Mouse (Mus musculus) brain, embryonic 14.5 days (tissue): ENCODE measurements at regions not wholly inside any gene's neighbourhood (a gene's known extent, or its start where the extent isn't known, plus 50 kb on each side); places are given as distances from the start of the nearest gene placed in this dataset.

ENCODE experiments used
- CTCF ChIP-seq: fragments of 200-500 bp; IDR thresholded peaks from 2 replicates; pipeline ENCODE4 v1.5.1; 2012; ENCODE audit warnings: inconsistent platforms, mild to moderate bottlenecking, moderate library complexity, borderline replicate concordance; ENCODE audit not compliant: insufficient read depth, insufficient read length; ENCODE audit errors: extremely low read depth
- POLR2A ChIP-seq: fragments of 200-500 bp; IDR thresholded peaks from 2 replicates; pipeline ENCODE4 v1.6.1; 2012; ENCODE audit warnings: mild to moderate bottlenecking, inconsistent platforms, borderline replicate concordance; ENCODE audit not compliant: poor library complexity, insufficient read depth, insufficient read length, severe bottlenecking; ENCODE audit errors: extremely low read depth

- TF ChIP-seq CTCF (no peak), POLR2A (no peak)
Measured at GRCm38 (mm10) chr9:26667835-26668234, 65.7 kb upstream of the B3gat1 start.
